Mouse (Mus musculus) kidney, adult 2 months (tissue): Measurements from ENCODE around the gene Klhl25.

Source experiments
- CTCF ChIP-seq: fragments of 200-500 bp; conservative IDR thresholded peaks from 2 replicates; pipeline ENCODE4 v1.5.1; 2011; ENCODE audit warnings: low read depth, mild to moderate bottlenecking, control low read depth, low read length, moderate library complexity, mixed read lengths; ENCODE audit not compliant: insufficient read depth, insufficient read length
- POLR2A ChIP-seq: fragments of 200-500 bp; IDR thresholded peaks from one replicate; pipeline ENCODE4 v1.6.1; 2011; ENCODE audit warnings: low read depth, low read length, control low read depth

GRCm38 (mm10) chr7:75847489-75847888 is 621 bp upstream of the Klhl25 start:
- TF ChIP-seq CTCF (no peak), POLR2A (no peak)
